15 mouse cellular contexts compared by ENCODE assay signal in the genomic region with DNA sequence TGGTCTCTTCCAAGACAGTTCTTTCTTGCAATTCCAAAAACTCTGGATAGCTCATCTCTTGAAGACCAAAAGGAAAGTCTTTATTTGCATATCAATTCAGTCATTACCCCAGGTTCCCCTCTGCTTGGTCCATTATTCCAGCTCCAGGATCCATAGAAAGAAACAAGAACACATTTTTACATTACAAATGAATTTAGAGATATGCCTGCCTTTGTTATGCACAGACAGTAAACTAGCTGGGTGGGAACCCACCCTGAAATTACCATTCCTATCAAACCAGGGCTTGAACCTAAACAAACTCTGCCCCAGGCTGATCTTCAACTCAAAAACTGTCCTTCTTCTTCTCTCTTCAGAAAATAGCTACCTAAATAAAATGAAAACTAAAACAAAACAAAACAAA.
"Had no signal": no experiment of that assay in that cellular context is flagged by ENCODE, and none has a peak within 500 bp of the region (broad histone marks: within the 10 kb centered on the region; RNA-seq: fewer than 3 reads in every experiment).

No protein-coding gene starts in this region.

- ATAC-seq: liver, postnatal 0 days; lung, postnatal 0 days; midbrain, embryonic 13.5 days; midbrain, embryonic 15.5 days had no signal

- H3K4me3 ChIP-seq: lung, embryonic 15.5 days; megakaryocyte, embryonic 14.5 days; midbrain, embryonic 13.5 days; midbrain, embryonic 15.5 days; neural tube, embryonic 12.5 days had no signal

- H3K36me3 ChIP-seq: lung, embryonic 15.5 days; midbrain, embryonic 13.5 days; midbrain, embryonic 15.5 days; neural tube, embryonic 12.5 days had no signal

- H3K27ac ChIP-seq: lung, embryonic 15.5 days; macrophage; midbrain, embryonic 13.5 days; midbrain, embryonic 15.5 days; neural tube, embryonic 12.5 days had no signal

- H3K4me1 ChIP-seq: lung, embryonic 15.5 days; megakaryocyte, embryonic 14.5 days; midbrain, embryonic 13.5 days; midbrain, embryonic 15.5 days; neural tube, embryonic 12.5 days had no signal

- DNase-seq: liver, postnatal 0 days; lung, adult 2 months; lung, postnatal 14 days; lung, postnatal 36 days; right cerebral cortex, postnatal 14 days; thymus, adult 18-20 months; thymus, postnatal 14 days; thymus, postnatal 36 days had no signal

- H3K9ac ChIP-seq: liver, postnatal 0 days; lung, embryonic 15.5 days; midbrain, embryonic 13.5 days; midbrain, embryonic 15.5 days; neural tube, embryonic 12.5 days had no signal

- H3K27me3 ChIP-seq: lung, embryonic 15.5 days; megakaryocyte, embryonic 14.5 days; midbrain, embryonic 13.5 days; midbrain, embryonic 15.5 days; neural tube, embryonic 12.5 days had no signal

- H3K9me3 ChIP-seq: lung, embryonic 15.5 days; megakaryocyte, embryonic 14.5 days; midbrain, embryonic 13.5 days; midbrain, embryonic 15.5 days; neural tube, embryonic 12.5 days had no signal

- H3K4me2 ChIP-seq: lung, embryonic 15.5 days; midbrain, embryonic 13.5 days; midbrain, embryonic 15.5 days; neural tube, embryonic 12.5 days had no signal
